Mouse (Mus musculus) embryo, embryonic 9.5 days (tissue): Measurements from ENCODE around the gene Tbc1d15.

ENCODE experiments used
- DNase-seq: peaks from one replicate; pipeline ENCODE4 v3.0.0-alpha.2; 2017; ENCODE audit errors: extremely low spot score

Tbc1d15 gene

GRCm38 (mm10) chr10:115160289-115160688 lies 91.0 kb downstream of the Tbc1d15 start:
- no peak for DNase-seq
